Mouse (Mus musculus) kidney, postnatal 25 days (tissue): ENCODE measurements around the gene Tm4sf5.

ENCODE experiments used
- DNase-seq, 2 experiments: peaks; one replicate each; pipeline ENCODE4 v3.0.0; 2021; ENCODE audit warnings: mixed read lengths in 2 of 2

Gene Tm4sf5

DNA sequence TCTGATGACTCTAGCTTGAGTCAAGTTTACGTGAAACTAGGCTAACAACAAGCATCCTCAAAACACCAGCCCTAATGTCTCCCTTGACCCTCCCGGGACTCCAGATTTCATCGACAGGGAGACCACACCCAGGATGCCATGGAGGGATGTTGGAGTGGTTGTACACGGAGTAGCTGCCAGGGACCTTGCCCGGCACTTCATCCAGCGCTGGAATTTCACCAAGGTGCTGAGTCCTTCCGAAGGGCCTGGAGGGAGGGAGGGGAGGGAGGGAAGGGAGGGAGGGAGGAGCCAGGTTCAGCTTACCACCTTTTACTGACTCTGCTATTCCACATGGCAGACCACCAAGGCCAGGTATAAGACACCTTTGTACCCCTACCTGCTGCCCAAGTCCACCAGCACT is 48.9 kb downstream of the Tm4sf5 start:
- no peak for DNase-seq

DNA sequence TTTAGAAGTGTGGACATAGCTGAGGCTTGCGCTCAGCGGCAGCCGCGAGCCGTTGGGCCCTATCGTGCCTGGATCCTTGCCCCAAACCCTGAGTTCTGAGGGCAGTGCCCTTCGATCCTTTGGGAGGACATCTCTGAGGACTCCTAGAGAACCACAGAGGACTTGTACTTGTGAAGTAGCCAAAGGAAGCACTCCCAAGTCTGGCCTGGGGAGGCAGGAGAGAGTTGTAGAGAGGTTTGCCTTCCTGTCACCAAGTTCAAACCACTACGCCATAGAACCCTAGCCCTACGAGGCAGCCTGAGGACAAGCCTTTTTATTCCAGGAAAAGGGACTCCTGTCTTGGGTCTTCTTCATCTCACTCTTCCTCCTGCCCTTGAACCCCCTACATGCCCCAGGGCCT is 52.5 kb downstream of the Tm4sf5 start:
- no peak for DNase-seq
